Mouse (Mus musculus) liver, embryonic 16.5 days (tissue): ENCODE results near the gene Bnipl. TPM values are rescaled to one million over a fixed set of nuclear protein-coding genes. Genes with fewer than 3 reads are reported as not detected.

Experiments used
- ATAC-seq: fragments of 200-750 bp; cut with Nextera tagmentation; 2 replicates; pipeline ENCODE4 v1.8.0; 2017; ENCODE audit warnings: low read depth, mild to moderate bottlenecking, moderate number of reproducible peaks, moderate library complexity
- H3K27ac ChIP-seq: fragments of 300-500 bp; sonication (generic); 2 replicates; pipeline ENCODE4 v1.5.1; 2014; ENCODE audit warnings: mild to moderate bottlenecking, low read length
- H3K27me3 ChIP-seq: fragments of 300-500 bp; sonication (generic); 2 replicates; pipeline ENCODE4 v1.6.1; 2014; ENCODE audit warnings: low read depth, low read length, mixed read lengths; ENCODE audit not compliant: control insufficient read depth, insufficient read depth
- H3K36me3 ChIP-seq: fragments of 300-500 bp; sonication (generic); 2 replicates; pipeline ENCODE4 v1.6.1; 2014; ENCODE audit warnings: mild to moderate bottlenecking; ENCODE audit not compliant: control insufficient read depth, insufficient read depth
- H3K4me1 ChIP-seq: fragments of 300-500 bp; sonication (generic); 2 replicates; pipeline ENCODE4 v1.6.1; 2014; ENCODE audit warnings: low read depth, low read length, mixed read lengths; ENCODE audit not compliant: control insufficient read depth
- H3K4me2 ChIP-seq: fragments of 300-500 bp; sonication (generic); 2 replicates; pipeline ENCODE4 v1.6.1; 2014; ENCODE audit warnings: low read depth, low read length, mixed read lengths
- H3K4me3 ChIP-seq: fragments of 300-500 bp; sonication (generic); 2 replicates; pipeline ENCODE4 v1.5.1; 2014; ENCODE audit warnings: low read depth, mild to moderate bottlenecking, low read length
- H3K9ac ChIP-seq: fragments of 300-500 bp; sonication (generic); 2 replicates; pipeline ENCODE4 v1.6.1; 2014; ENCODE audit warnings: low read depth, low read length
- H3K9me3 ChIP-seq: fragments of 300-500 bp; sonication (generic); replicated peaks from 2 replicates; pipeline ENCODE4 v1.6.1; 2016; ENCODE audit warnings: low read length; ENCODE audit not compliant: control insufficient read depth
- WGBS: fragments of 180-500 bp; shearing (Covaris S2); extraction: QIAGEN DNeasy Blood & Tissue Kit; methylation state at CpG from one replicate; pipeline ENCODE4 v1.1.7; 2014; ENCODE audit not compliant: insufficient replicate concordance; 5-methylcytosine and 5-hydroxymethylcytosine counted together
- polyA plus RNA-seq: library from polyadenylated mRNA; unstranded; fragments of >200 nt; fragmentation: Nextera tagmentation; extraction: Ambion mirVana; gene quantifications from 2 replicates; pipeline ENCODE4 v1.2.1, GENCODE M21; 2015

Gene Bnipl
- polyA plus RNA-seq, 1 experiment from 2014 or later, result not detected

DNA sequence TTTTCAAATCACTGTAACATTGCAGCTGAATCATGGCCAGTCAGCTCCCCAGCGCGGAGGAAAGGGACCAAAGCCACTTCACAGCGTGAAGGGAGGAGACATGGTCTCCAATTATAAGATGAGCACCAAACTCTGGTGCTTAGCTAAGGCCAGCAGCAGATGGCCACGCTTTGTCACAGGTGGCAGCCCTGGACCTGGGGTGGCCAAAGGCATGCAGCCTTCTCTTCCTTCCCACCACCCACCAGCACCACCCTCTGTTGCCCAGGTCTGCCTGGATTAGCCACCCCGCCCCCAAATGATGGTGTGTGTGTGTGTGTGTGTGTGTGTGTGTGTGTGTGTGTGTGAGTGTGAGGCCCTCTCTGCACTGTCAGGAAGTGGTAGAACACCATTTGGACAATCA is 22.5 kb upstream of the Bnipl start:
- Histone ChIP-seq H3K36me3 (no peaks in the 10 kb centered on the region), H3K4me1 (peaks cover 27% of the 10 kb centered on the region), H3K27me3 (no peaks in the 10 kb centered on the region), H3K27ac (no peak overlapping the region), H3K4me3 (no peak overlapping the region), H3K4me2 (no peak overlapping the region), H3K9ac (no peak overlapping the region), H3K9me3 (no peaks in the 10 kb centered on the region)
- WGBS, result 82% methylated on average over 5 of the region's 5 CpGs
- no peak for ATAC-seq

DNA sequence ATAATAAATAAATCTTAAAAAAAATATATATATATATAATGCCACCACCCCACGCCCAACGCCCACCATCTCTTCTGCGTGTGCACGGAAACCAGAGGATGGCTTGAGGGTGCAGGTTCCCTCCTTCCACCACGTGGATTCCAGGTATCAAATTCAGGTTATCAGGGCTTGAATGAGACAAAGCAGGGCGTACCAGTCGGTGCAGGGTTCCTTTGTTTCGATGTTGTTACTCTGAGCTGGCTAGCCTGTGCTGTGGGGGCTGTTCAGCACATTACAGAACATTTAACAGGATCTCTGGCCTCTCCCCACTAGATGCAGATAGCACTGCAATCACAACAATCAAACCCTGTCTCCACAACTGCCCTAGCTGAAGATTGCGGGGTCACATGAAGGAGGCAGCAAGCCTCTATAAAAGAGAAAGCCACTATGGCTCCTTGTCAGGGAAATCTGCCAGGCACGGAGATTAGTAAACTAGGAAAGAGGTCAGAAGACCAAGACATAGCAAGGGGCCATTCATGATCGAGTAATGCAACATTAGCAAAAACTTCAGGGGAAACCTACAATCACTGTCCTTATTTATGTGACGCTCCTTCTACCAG is 19.9 kb upstream of the Bnipl start:
- no peak overlapping the region for H3K9ac ChIP-seq
- no peak overlapping the region for H3K4me2 ChIP-seq
- WGBS, result 75% methylated on average over 12 of the region's 12 CpGs
- no peak for ATAC-seq
- H3K4me1 ChIP-seq, result peaks cover 13% of the 10 kb centered on the region
- H3K27ac ChIP-seq, result no peak overlapping the region
- H3K4me3 ChIP-seq, result no peak overlapping the region
- H3K9me3 ChIP-seq, result no peaks in the 10 kb centered on the region
- no peaks in the 10 kb centered on the region for H3K27me3 ChIP-seq
- H3K36me3 ChIP-seq, result peaks cover 8% of the 10 kb centered on the region

DNA sequence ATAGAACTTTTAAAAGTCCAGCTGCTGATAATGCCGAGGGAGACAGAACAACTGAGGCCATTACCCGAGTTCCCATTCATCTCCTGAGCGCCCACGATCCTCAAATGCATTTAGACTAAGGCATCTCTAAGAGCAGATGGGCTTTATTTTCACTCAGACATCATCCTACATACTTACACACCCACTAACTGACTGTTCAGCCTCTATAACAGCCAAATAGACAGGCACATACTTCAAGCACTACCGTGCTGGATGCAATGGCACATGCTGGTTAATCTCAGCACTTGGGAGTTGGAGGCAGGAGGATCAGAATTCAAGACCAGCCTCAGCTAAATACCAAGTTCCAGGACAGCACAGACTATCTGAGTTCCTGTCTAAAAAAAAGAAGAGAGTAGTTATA is 18.8 kb upstream of the Bnipl start:
- Histone ChIP-seq H3K27ac (no peak overlapping the region), H3K9ac (no peak overlapping the region), H3K27me3 (no peaks in the 10 kb centered on the region), H3K9me3 (no peaks in the 10 kb centered on the region), H3K36me3 (peaks cover 8% of the 10 kb centered on the region), H3K4me1 (peaks cover 3% of the 10 kb centered on the region; the same call in 1 of the 2 replicates), H3K4me2 (no peak overlapping the region), H3K4me3 (no peak overlapping the region)
- WGBS, result 85% methylated on average over 5 of the region's 5 CpGs
- no peak for ATAC-seq

DNA sequence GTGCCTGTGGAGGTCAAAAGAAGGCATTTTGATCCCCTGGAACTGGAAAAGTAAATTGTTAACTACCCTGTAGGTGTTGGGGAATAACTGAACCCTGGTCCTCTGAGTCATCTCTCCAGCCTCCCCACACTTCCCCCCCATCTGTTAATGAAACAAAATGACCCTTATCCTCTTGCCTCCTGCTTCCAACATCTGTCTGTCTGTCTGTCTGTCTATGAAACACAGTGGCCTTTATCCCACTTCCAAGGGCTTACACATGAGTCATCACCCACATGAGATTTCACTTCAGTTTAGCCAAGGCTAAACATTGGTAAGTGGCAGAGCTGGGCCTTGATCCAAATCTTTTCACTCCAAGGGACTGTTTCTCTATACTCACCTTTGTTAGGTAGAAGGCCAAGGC is 16.9 kb upstream of the Bnipl start:
- Histone ChIP-seq H3K9ac (no peak overlapping the region), H3K36me3 (peaks cover 8% of the 10 kb centered on the region), H3K27me3 (no peaks in the 10 kb centered on the region), H3K4me3 (no peak overlapping the region), H3K4me2 (no peak overlapping the region), H3K27ac (peak overlapping the region; percentile 42; the same call in 1 of the 2 replicates), H3K4me1 (peaks cover 10% of the 10 kb centered on the region), H3K9me3 (no peaks in the 10 kb centered on the region)
- ATAC-seq, result peak; percentile 58

DNA sequence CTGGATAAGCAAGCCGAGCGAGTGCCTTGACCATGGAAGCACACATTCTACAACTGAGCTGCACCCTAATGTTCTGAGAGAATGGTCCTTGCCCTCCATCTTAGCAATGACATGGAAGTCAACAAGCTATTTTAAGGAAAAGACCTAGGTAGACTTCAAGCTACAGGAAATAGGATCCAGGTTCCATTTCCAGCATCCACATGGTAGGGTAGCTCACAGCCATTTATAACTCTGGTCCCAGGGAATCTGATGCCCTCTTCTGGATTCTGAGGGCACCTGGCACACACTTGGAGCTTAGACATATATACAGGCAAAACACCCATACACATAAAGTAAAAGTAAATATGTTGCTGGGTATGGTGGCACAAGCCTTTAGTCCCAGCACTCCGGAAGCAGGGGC is 15.1 kb upstream of the Bnipl start:
- Histone ChIP-seq H3K36me3 (peaks cover 8% of the 10 kb centered on the region), H3K4me2 (no peak overlapping the region), H3K4me3 (no peak overlapping the region), H3K9ac (no peak overlapping the region), H3K4me1 (peaks cover 10% of the 10 kb centered on the region), H3K27ac (no peak overlapping the region), H3K27me3 (no peaks in the 10 kb centered on the region), H3K9me3 (no peaks in the 10 kb centered on the region)
- no peak for ATAC-seq
- WGBS, result 82% methylated on average over 3 of the region's 3 CpGs

DNA sequence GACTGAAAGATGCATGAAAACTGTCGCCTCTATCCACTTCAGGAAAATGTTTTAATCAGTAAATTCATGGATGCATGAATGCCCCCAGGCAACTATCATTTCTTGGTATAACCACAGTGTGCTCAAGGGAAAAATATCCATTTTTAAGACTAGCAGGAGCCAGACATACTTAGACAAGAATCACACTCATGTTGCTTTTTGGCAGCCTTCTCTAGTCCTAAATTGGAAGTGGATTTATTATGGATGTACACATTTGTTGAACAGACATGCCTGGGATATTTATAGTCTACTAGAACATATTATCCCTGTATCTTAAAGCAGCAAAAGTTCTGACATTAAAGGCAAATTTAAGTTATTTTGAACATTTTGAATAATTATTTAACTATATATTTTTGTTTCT is 13.7 kb upstream of the Bnipl start:
- ATAC-seq, result no peak
- H3K27me3 ChIP-seq, result no peaks in the 10 kb centered on the region
- H3K4me2 ChIP-seq, result no peak overlapping the region
- H3K4me1 ChIP-seq, result peaks cover 10% of the 10 kb centered on the region
- H3K27ac ChIP-seq, result no peak overlapping the region
- H3K9ac ChIP-seq, result no peak overlapping the region
- 63% methylated on average over 1 of the region's 1 CpGs for WGBS
- H3K9me3 ChIP-seq, result no peaks in the 10 kb centered on the region
- H3K4me3 ChIP-seq, result no peak overlapping the region
- peaks cover 11% of the 10 kb centered on the region for H3K36me3 ChIP-seq

DNA sequence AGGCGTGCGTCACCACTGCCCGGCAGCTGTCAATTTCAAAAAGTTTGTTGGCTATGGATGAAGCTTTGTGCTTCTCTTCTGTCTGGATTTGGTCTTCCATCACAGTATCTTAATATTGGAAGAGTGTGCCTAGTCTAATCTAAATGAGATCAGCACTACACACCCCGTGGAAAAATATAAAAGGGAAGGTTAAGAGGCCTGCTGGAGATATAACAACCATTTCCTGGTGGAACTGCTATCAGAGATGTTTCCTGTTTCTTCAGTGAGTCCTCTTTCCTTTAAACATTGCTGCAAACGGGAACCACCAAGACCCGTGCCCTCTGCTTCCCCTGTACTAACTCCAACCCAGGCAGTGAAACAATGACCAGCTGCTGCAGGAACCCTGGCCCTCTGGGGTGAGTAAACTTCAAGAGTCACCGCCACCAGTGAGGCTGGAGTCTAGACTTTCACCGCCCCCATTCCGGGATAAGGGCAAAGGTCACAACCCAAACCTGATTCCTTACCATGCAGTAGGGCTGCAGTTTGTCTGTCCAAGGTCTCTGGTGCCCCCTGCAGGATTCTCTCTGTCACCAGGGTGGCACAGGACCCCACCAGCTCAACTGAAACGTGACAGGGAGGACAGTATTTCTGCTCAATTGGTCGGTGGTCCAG is 12.2 kb upstream of the Bnipl start:
- no peak overlapping the region for H3K4me3 ChIP-seq
- H3K36me3 ChIP-seq, result peaks cover 14% of the 10 kb centered on the region
- peak overlapping the region; percentile 13; the same call in 1 of the 2 replicates for H3K4me2 ChIP-seq
- peaks cover 10% of the 10 kb centered on the region for H3K4me1 ChIP-seq
- H3K27ac ChIP-seq, result peak overlapping the region; percentile 55
- no peak overlapping the region for H3K9ac ChIP-seq
- no peaks in the 10 kb centered on the region for H3K27me3 ChIP-seq
- no peaks in the 10 kb centered on the region for H3K9me3 ChIP-seq
- ATAC-seq, result peak; percentile 77
- WGBS, result 32% methylated on average over 11 of the region's 11 CpGs

DNA sequence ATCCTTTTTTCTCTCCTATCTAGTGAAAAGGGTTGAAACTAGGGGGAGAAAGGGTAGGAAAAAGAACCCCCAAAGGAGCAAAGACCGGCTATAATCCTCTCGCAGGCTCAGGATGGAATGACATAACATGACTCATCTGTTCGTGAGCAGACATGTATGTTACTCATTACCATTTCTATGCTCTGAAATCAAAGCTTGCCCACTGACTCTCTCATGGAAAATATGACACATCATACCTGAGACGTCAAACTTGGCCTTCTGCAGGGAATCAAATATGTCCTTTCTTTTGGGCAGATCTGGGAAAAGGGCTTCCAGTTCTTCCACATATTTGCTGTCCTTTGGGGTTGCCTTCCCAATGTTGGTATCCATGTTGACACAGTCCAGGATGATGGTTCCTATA is 11.0 kb upstream of the Bnipl start:
- Histone ChIP-seq H3K4me2 (no peak overlapping the region), H3K4me3 (no peak overlapping the region), H3K27ac (no peak overlapping the region), H3K27me3 (no peaks in the 10 kb centered on the region), H3K9ac (no peak overlapping the region), H3K4me1 (peaks cover 10% of the 10 kb centered on the region), H3K9me3 (no peaks in the 10 kb centered on the region), H3K36me3 (peaks cover 12% of the 10 kb centered on the region)
- WGBS, result 86% methylated on average over 4 of the region's 4 CpGs
- no peak for ATAC-seq

DNA sequence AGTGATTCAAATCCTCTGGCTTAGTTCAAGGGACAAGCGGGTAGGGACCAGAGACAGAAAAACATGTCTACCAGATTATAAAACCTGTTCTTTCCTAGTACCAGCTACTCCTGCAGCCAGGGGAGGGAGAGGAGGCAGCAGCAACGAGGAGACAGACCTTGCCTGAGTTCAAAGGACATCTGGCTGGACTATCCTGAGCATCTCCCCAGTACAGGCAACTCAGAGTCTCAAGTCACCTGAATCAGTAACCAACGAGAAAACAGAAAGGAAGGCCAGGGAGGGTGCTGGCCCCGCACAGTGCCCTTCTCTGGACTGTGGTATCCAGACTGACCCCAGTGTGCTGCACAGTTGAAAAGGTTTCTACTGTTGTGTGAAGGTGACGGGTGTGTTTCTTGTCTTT is 5.9 kb upstream of the Bnipl start:
- peaks cover 11% of the 10 kb centered on the region for H3K36me3 ChIP-seq

More for the DNA sequence above, 5.9 kb upstream of the Bnipl start:
- H3K4me3 ChIP-seq, result no peak overlapping the region
- no peak for ATAC-seq
- no peak overlapping the region for H3K4me2 ChIP-seq
- no peaks in the 10 kb centered on the region for H3K27me3 ChIP-seq
- H3K9ac ChIP-seq, result no peak overlapping the region
- WGBS, result 67% methylated on average over 5 of the region's 5 CpGs
- H3K27ac ChIP-seq, result no peak overlapping the region
- H3K4me1 ChIP-seq, result no peaks in the 10 kb centered on the region
- no peaks in the 10 kb centered on the region for H3K9me3 ChIP-seq
